Mouse (Mus musculus) E14TG2a.4 (cell line): ENCODE results near the gene Sh2d3c.
A peak's percentile ranks its signal among the peaks of the same experiment; 100 is the strongest.

Experiments
- H3K27me3 ChIP-seq: 2 replicates; pipeline ENCODE4 v1.6.1; 2014; ENCODE audit warnings: low read length, control low read depth; ENCODE audit not compliant: insufficient read depth
- H3K36me3 ChIP-seq: 2 replicates; pipeline ENCODE4 v1.6.1; 2014; ENCODE audit warnings: low read length, control low read depth; ENCODE audit not compliant: insufficient read depth
- H3K4me1 ChIP-seq: replicated peaks from 2 replicates; pipeline ENCODE4 v1.6.1; 2014; ENCODE audit warnings: low read depth, low read length, control low read depth
- H3K4me3 ChIP-seq: replicated peaks from 2 replicates; pipeline ENCODE4 v1.5.1; 2014; ENCODE audit warnings: mild to moderate bottlenecking, low read length
- H3K9me3 ChIP-seq: 2 replicates; pipeline ENCODE4 v1.6.1; 2014; ENCODE audit warnings: low read length, control low read depth
- CTCF ChIP-seq: conservative IDR thresholded peaks from 2 replicates; pipeline ENCODE4 v1.5.1; 2014; ENCODE audit warnings: low read length
- NANOG ChIP-seq: IDR thresholded peaks from 2 replicates; pipeline ENCODE4 v1.6.1; 2014; ENCODE audit warnings: borderline replicate concordance, low read length, mixed read lengths
- POU5F1 ChIP-seq: IDR thresholded peaks from 2 replicates; pipeline ENCODE4 v1.6.1; 2014; ENCODE audit warnings: low read length, borderline replicate concordance

Sh2d3c gene

GRCm38 (mm10) chr2:32724832-32725790, 4.3 kb downstream of the Sh2d3c start:
- Histone ChIP-seq H3K4me3 (no peak overlapping the region), H3K9me3 (no peaks in the 10 kb centered on the region), H3K4me1 (peaks cover 49% of the 10 kb centered on the region), H3K36me3 (no peaks in the 10 kb centered on the region), H3K27me3 (no peaks in the 10 kb centered on the region)
- TF ChIP-seq POU5F1 (no peak), NANOG (no peak), CTCF (no peak)

GRCm38 (mm10) chr2:32727435-32727834, 6.6 kb downstream of the Sh2d3c start:
- Histone ChIP-seq H3K9me3 (no peaks in the 10 kb centered on the region), H3K4me3 (peak overlapping the region; percentile 41; the same call in 1 of the 2 replicates), H3K36me3 (no peaks in the 10 kb centered on the region), H3K4me1 (peaks cover 38% of the 10 kb centered on the region), H3K27me3 (peaks cover 7% of the 10 kb centered on the region; the same call in 1 of the 2 replicates)
- no peak for TF ChIP-seq POU5F1
- no peak for TF ChIP-seq CTCF
- no peak for TF ChIP-seq NANOG

DNA sequence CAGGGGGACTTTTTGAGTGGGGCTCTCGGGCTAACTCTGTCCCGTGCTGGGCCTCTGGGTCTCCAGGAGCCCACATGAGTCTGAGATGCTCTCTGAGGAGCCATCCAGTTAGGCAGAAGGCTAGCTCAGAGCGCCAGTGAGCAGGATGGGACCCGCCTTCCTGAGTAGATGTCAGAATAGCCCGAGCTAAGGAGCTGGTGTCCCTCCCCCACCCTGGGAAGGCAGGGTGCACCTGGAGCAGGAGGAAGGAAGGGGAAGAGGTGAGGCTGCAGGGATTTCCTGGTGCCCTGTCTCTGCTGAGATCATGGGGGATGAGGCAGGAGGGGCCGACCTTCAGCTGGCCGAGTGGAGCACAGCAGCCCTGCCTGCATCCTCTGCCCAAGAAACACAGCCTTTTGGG, 7.6 kb downstream of the Sh2d3c start:
- H3K9me3 ChIP-seq, result no peaks in the 10 kb centered on the region
- peak overlapping the region; percentile 18; the same call in 1 of the 2 replicates for H3K4me3 ChIP-seq
- peaks cover 7% of the 10 kb centered on the region; the same call in 1 of the 2 replicates for H3K27me3 ChIP-seq
- TF ChIP-seq NANOG, result no peak
- no peak for TF ChIP-seq CTCF
- TF ChIP-seq POU5F1, result no peak
- peaks cover 38% of the 10 kb centered on the region for H3K4me1 ChIP-seq
- no peaks in the 10 kb centered on the region for H3K36me3 ChIP-seq

- H3K36me3 ChIP-seq, result no peaks in the 10 kb centered on the region
- TF ChIP-seq NANOG (no peak), CTCF (no peak), POU5F1 (no peak)
These were observed 8.7 kb downstream of the Sh2d3c start for GRCm38 (mm10) chr2:32729547-32729946.

GRCm38 (mm10) chr2:32730854-32731253, 10.0 kb downstream of the Sh2d3c start:
- Histone ChIP-seq H3K36me3 (no peaks in the 10 kb centered on the region), H3K4me1 (peaks cover 35% of the 10 kb centered on the region), H3K27me3 (peaks cover 7% of the 10 kb centered on the region; the same call in 1 of the 2 replicates), H3K4me3 (no peak overlapping the region), H3K9me3 (no peaks in the 10 kb centered on the region)
- TF ChIP-seq CTCF (no peak), NANOG (no peak)

More at GRCm38 (mm10) chr2:32729547-32729946, 8.7 kb downstream of the Sh2d3c start:
- peaks cover 7% of the 10 kb centered on the region; the same call in 1 of the 2 replicates for H3K27me3 ChIP-seq
- H3K4me3 ChIP-seq, result no peak overlapping the region
- no peaks in the 10 kb centered on the region for H3K9me3 ChIP-seq
- peaks cover 40% of the 10 kb centered on the region for H3K4me1 ChIP-seq

GRCm38 (mm10) chr2:32731911-32732310, 11.1 kb downstream of the Sh2d3c start:
- TF ChIP-seq NANOG (no peak), POU5F1 (no peak), CTCF (no peak)
- no peaks in the 10 kb centered on the region for H3K36me3 ChIP-seq
- H3K4me1 ChIP-seq, result peaks cover 33% of the 10 kb centered on the region
- no peak overlapping the region for H3K4me3 ChIP-seq
- H3K27me3 ChIP-seq, result peaks cover 12% of the 10 kb centered on the region
- peaks cover 7% of the 10 kb centered on the region for H3K9me3 ChIP-seq

- no peak overlapping the region for H3K4me3 ChIP-seq
- no peaks in the 10 kb centered on the region for H3K36me3 ChIP-seq
- TF ChIP-seq POU5F1, result no peak
- no peak for TF ChIP-seq NANOG
- no peak for TF ChIP-seq CTCF
- H3K9me3 ChIP-seq, result peaks cover 15% of the 10 kb centered on the region
- H3K4me1 ChIP-seq, result peaks cover 28% of the 10 kb centered on the region
- peaks cover 15% of the 10 kb centered on the region for H3K27me3 ChIP-seq
These were observed 11.8 kb downstream of the Sh2d3c start for GRCm38 (mm10) chr2:32732695-32733094.

- H3K4me1 ChIP-seq, result peaks cover 16% of the 10 kb centered on the region
- peaks cover 18% of the 10 kb centered on the region for H3K27me3 ChIP-seq
- no peak for TF ChIP-seq POU5F1
- TF ChIP-seq NANOG, result no peak
- TF ChIP-seq CTCF, result no peak
- no peak overlapping the region for H3K4me3 ChIP-seq
- H3K9me3 ChIP-seq, result peaks cover 17% of the 10 kb centered on the region
- no peaks in the 10 kb centered on the region for H3K36me3 ChIP-seq
These were observed 13.6 kb downstream of the Sh2d3c start for GRCm38 (mm10) chr2:32734480-32734879.
